Mouse (Mus musculus): ENCODE measurements around the gene Apopt1.

Gene Apopt1

DNA sequence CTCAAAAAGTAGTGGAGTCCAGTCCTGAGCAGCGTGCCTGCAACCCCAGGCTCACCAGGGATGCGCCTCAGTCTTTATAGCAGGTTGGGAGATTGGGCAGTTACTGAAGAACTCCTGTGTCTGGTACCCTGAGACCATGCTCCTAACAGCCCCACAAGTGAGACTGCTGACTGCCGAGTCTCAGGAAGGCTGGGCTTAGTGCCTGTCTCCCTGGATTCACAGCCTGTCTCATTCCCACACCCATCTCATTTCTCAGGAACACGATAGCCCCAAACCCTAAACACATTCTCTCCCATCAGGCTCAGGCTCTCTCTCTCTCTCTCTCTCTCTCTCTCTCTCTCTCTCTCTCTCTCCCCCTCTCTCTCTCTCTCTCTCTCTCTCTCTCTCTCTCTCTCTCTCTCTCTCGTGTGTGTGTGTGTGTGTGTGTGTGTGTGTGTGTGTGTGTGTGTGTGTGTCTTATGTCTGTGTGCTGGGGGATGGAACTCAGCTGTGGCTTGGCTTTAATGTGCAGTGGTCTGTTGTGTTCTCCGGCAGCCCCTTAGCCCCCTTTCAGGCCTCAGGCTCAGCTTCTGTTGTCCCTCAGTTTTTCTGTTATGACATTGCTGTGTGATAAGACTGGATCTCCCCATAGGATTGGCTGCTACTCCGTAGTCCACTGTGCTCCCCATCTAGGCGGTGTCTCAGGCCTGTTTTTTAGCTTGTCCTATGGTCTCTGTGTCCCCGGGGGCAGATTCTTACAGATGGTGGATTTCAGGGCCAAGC lies 56.9 kb downstream of the Apopt1 start:
- no peak for DNase-seq (ENCODE audit: low spot score in 2 of 2)

DNA sequence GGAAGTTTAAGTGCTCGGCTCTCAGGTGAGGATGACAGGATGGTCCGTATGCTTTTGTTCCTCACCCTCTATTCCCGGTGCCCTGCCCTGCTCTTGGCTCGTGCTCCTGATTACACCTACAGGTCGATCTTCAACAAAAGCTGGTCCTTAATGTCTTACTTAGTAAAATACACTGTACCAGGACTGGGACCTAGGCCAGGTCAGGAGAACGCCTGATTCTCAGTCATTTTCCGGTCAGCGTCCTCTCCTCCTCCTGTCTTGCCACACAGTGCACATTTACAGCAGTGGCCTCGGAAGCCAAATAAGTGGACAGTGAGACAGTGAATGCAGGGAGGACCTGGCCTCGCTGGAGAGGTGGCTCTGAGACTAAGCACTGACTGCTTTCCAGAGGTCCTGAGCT lies 57.6 kb downstream of the Apopt1 start:
- no peak for DNase-seq (ENCODE audit: low spot score in 2 of 2)

- DNase-seq (ENCODE audit: low spot score in 2 of 2) = no peak
Observed at GRCm38 (mm10) chr12:111774156-111774555, 61.1 kb downstream of the Apopt1 start.

DNA sequence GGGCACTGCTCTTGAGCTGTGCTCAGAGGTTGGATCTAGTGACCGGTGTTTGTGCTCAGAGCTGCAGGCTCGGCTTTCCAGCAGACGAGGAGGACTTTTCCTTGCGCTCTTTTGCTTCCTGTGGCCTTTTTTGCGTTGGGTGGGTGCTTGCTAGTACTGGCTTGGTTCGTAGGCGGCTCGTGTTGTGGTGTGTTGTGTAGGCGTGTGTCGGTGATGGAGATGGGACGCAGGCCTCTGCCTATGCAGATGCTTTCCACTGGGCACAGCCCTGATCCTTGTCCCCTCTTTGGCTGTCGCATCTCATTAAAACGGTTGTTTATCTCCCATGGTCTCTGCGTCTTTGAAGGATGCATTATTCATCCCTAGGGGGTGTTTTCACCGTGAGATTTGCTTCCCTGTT lies 61.8 kb downstream of the Apopt1 start:
- no peak for DNase-seq (ENCODE audit: low spot score in 2 of 2)

GRCm38 (mm10) chr12:111777919-111778318 lies 64.9 kb downstream of the Apopt1 start:
- DNase-seq (ENCODE audit: low spot score in 2 of 2) = no peak

- DNase-seq (ENCODE audit: low spot score in 2 of 2) = no peak
Observed at GRCm38 (mm10) chr12:111779544-111779943, 66.5 kb downstream of the Apopt1 start.

- no peak for DNase-seq (ENCODE audit: low spot score in 2 of 2)
Observed at GRCm38 (mm10) chr12:111785174-111785573, 72.1 kb downstream of the Apopt1 start.

DNA sequence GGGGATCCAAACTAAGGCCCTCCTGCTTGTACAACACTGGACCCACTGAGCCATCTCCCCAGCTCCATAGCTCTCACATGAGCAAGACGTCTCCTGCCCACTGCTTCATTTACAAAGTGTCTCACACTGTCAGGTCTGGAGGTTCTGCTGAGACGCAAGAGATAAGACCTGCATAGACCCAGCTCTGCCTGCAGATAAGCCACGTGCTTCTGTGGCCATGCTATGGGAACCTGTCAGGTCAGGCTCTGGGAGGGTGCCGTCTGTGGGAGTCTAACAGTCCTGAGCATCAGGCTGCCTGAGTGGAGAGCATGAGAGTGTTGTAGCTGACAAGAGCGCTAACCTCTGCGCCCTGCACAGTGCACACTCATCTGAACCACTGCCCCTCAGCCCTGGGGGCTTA lies 74.0 kb downstream of the Apopt1 start:
- no peak for DNase-seq (ENCODE audit: low spot score in 2 of 2)

DNA sequence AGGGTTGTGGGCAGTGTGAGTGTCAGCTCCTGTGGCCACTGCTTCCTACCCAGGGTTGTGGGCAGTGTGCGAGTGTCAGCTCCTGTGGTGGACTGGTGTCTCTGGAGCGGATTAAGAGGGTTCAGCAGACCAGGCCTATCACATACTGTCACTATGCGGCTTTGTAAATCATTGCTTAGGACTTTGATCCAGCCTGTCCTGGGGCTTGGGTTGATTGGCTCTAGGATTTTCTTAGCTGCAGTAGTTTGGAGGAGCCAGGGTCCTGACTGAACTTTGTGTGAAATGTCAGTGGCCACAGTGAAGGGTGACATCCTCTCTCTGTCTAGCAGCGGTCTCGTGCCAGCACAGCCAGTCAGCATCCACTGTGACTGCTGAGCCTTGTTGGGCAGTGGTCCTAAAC lies 77.0 kb downstream of the Apopt1 start:
- no peak for DNase-seq (ENCODE audit: low spot score in 2 of 2)

DNA sequence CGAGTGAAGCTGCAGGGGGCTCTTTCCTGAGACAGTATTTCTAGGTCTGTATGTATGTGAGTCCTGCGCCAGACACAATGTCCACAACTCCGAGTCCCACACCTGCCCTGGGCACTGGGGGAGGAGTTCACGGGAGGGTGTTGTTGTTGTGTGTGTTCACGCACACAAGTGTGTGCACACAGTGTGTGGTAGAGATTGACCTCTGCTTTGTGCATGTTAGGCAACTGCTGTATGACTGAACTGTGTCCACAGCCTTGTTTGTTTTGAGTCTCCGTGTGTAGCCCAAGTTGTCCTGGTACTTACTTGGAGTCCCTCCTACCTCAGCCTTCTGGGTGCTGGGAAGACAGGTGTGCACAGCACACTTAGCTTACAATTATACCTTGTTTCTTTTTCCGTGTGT lies 77.6 kb downstream of the Apopt1 start:
- DNase-seq (ENCODE audit: low spot score in 2 of 2) = no peak

- DNase-seq (ENCODE audit: low spot score in 2 of 2) = no peak
Observed at GRCm38 (mm10) chr12:111791474-111792104, 78.5 kb downstream of the Apopt1 start.

DNA sequence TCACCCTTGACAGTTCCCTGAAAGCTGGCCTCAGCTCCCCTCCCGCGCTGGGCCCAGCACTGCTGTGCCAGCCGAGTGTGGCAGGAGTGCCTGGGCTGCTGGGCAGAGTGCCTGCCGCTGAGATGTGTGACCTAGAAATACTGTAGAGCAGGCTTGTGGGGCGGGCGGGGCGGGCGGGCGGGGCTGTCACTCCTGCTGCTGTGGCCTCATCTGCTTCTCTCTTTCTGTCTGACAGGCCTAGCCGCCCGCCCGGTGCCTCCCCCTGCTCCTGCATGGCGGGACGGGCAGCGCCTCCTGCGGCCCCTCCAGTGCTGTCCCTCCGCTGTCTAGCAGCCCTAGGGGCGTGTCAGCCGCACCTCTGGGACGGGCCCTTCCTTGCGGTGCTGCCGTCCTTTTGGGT lies 81.0 kb downstream of the Apopt1 start:
- no peak for DNase-seq (ENCODE audit: low spot score in 2 of 2)

DNA sequence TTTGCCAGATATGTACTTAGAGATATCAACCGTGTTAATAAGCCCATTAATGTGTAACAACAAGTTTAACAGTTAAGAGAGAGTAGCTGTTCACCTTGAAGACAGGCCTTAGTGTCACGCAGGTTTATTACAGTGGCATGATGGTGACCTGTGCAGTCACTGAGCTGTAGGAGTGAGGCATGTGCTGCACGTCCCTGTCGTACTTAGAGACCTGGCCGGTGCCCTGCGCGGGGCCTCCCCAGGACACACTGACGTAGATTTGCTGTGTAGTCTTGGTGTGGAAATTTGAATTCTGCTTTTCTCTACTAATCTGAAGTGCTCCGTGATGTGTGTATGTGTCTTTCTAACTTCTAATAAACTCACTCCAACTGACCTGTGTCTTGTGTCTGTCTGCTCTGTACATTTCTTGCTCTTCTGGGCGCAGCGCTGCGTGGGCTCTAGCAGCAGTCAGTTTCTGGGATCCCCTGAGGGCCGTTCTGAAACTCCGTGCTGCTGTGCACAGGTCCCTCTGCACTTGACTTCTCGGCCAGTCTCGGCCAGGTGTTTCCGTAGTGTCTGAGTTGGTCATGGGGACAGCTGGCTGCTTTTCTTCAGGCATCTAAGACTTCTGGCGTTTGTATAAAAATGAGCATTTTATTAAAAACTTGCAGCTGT lies 81.6 kb downstream of the Apopt1 start:
- no peak for DNase-seq (ENCODE audit: low spot score in 2 of 2)

- no peak for DNase-seq (ENCODE audit: low spot score in 2 of 2)
Observed at GRCm38 (mm10) chr12:111795180-111795895, 82.3 kb downstream of the Apopt1 start.

DNA sequence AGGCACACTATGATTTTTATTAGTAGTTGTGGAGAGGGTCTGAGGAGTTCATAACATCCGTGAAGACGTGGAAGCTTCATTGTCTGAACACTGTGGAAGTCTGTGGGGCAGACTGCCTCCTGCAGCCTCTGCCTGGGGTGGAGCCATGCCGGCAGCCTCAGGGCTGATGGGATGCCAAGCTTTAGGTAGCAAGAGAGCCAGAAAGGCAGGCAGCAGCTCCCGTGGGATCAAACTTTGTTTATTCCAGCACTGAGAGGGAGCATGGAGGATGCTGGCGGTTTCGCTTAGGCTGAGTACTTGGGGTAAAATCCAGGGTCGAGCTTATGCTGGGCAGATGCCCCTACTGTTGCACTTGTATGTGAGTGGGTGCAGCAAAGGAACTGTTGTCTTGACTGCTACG lies 84.2 kb downstream of the Apopt1 start:
- DNase-seq (ENCODE audit: low spot score in 2 of 2) = no peak

DNA sequence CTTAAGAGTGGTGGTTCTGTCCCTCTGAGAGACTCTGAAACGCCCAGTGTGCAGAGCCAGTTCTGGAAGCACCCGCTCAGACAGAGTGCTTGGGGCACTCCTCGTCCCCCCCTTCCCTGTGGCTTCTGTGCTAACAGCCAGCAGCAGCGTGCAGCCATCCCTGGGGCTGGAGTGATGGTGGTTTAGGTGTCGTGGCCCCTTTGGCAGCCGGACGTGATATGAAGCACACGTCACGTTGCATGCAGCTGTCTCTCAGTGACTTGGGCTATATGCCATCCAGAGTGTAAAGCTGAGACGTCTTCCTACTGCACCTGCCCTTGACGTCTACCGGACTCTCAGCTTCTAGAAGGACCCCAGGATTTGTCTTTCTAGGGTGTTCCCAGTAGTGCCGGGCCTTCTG lies 85.4 kb downstream of the Apopt1 start:
- no peak for DNase-seq (ENCODE audit: low spot score in 2 of 2)

- no peak for DNase-seq (ENCODE audit: low spot score in 2 of 2)
Observed at GRCm38 (mm10) chr12:111800459-111801183, 87.6 kb downstream of the Apopt1 start.

GRCm38 (mm10) chr12:111803538-111803937 lies 90.5 kb downstream of the Apopt1 start:
- no peak for DNase-seq (ENCODE audit: low spot score in 2 of 2)
